Mouse (Mus musculus) layer of hippocampus, adult 9-11 months (tissue): ENCODE data around the gene Prph.

Source experiments
- DNase-seq: peaks from one replicate; pipeline ENCODE4 v3.0.0; 2022

Gene Prph

GRCm38 (mm10) chr15:99099984-99100383, 45.0 kb downstream of the Prph start:
- DNase-seq: no peak

GRCm38 (mm10) chr15:99105238-99105637, 50.3 kb downstream of the Prph start:
- no peak for DNase-seq

- no peak for DNase-seq
These were observed 52.9 kb downstream of the Prph start for GRCm38 (mm10) chr15:99107866-99108265.
